Mouse (Mus musculus) heart, embryonic 16.5 days (tissue): ENCODE data around the gene Tmem175. TPM values are rescaled to one million over a fixed set of nuclear protein-coding genes. Genes with fewer than 3 reads are reported as not detected.
A peak's percentile ranks its signal among the peaks of the same experiment; 100 is the strongest.

Experiments used
- ATAC-seq: fragments of 200-750 bp; cut with Nextera tagmentation; replicated peaks from 2 replicates; pipeline ENCODE4 v1.8.0; 2017; ENCODE audit warnings: moderate number of reproducible peaks; ENCODE audit not compliant: insufficient read depth, low FRiP score; ENCODE audit errors: extremely low read depth
- H3K27ac ChIP-seq: fragments of 300-500 bp; sonication (generic); 2 replicates; pipeline ENCODE4 v1.5.1; 2014; ENCODE audit warnings: mild to moderate bottlenecking, low read length, control low read depth, moderate library complexity
- H3K27me3 ChIP-seq: fragments of 300-500 bp; sonication (generic); 2 replicates; pipeline ENCODE4 v1.6.1; 2014; ENCODE audit warnings: low read length, mixed read lengths; ENCODE audit not compliant: control insufficient read depth, insufficient read depth
- H3K36me3 ChIP-seq: fragments of 300-500 bp; sonication (generic); 2 replicates; pipeline ENCODE4 v1.6.1; 2014; ENCODE audit not compliant: control insufficient read depth, insufficient read depth
- H3K4me1 ChIP-seq: fragments of 300-500 bp; sonication (generic); 2 replicates; pipeline ENCODE4 v1.6.1; 2014; ENCODE audit warnings: low read length, mixed read lengths; ENCODE audit not compliant: control insufficient read depth, insufficient read depth
- H3K4me2 ChIP-seq: fragments of 300-500 bp; sonication (generic); 2 replicates; pipeline ENCODE4 v1.6.1; 2014; ENCODE audit warnings: low read depth, mild to moderate bottlenecking, control low read depth, low read length
- H3K4me3 ChIP-seq: fragments of 300-500 bp; sonication (generic); 2 replicates; pipeline ENCODE4 v1.5.1; 2014; ENCODE audit warnings: mild to moderate bottlenecking, control low read depth, low read length
- H3K9ac ChIP-seq: fragments of 300-500 bp; sonication (generic); 2 replicates; pipeline ENCODE4 v1.6.1; 2014; ENCODE audit warnings: low read length, control low read depth
- H3K9me3 ChIP-seq: fragments of 300-500 bp; sonication (generic); replicated peaks from 2 replicates; pipeline ENCODE4 v1.6.1; 2016; ENCODE audit warnings: low read length; ENCODE audit not compliant: control insufficient read depth
- WGBS: fragments of 180-500 bp; shearing (Covaris S2); extraction: QIAGEN DNeasy Blood & Tissue Kit; methylation state at CpG from one replicate; pipeline ENCODE4 v1.1.7; 2014; 5-methylcytosine and 5-hydroxymethylcytosine counted together
- polyA plus RNA-seq: library from polyadenylated mRNA; unstranded; fragments of >200 nt; fragmentation: Nextera tagmentation; extraction: Ambion mirVana; gene quantifications from 2 replicates; pipeline ENCODE4 v1.2.1, GENCODE M21; 2015

The Tmem175 gene
- polyA plus RNA-seq, 1 experiment from 2014 or later = 19.7 TPM

GRCm38 (mm10) chr5:108680871-108681270 is 51.3 kb downstream of the Tmem175 start:
- Histone ChIP-seq H3K4me1 (peaks cover 13% of the 10 kb centered on the region), H3K9me3 (no peaks in the 10 kb centered on the region), H3K27me3 (no peaks in the 10 kb centered on the region), H3K36me3 (no peaks in the 10 kb centered on the region), H3K4me2 (no peak overlapping the region), H3K9ac (no peak overlapping the region), H3K27ac (no peak overlapping the region), H3K4me3 (no peak overlapping the region)
- ATAC-seq = no peak
- WGBS = 92% methylated on average over 6 of the region's 6 CpGs

GRCm38 (mm10) chr5:108689091-108689490 is 59.5 kb downstream of the Tmem175 start:
- Histone ChIP-seq H3K4me3 (no peak overlapping the region), H3K27me3 (no peaks in the 10 kb centered on the region), H3K4me2 (no peak overlapping the region), H3K4me1 (peaks cover 9% of the 10 kb centered on the region), H3K9ac (no peak overlapping the region), H3K27ac (no peak overlapping the region), H3K9me3 (no peaks in the 10 kb centered on the region), H3K36me3 (no peaks in the 10 kb centered on the region)
- 74% methylated on average over 5 of the region's 5 CpGs for WGBS
- ATAC-seq = no peak

- H3K9me3 ChIP-seq = no peaks in the 10 kb centered on the region
- H3K4me1 ChIP-seq = peaks cover 9% of the 10 kb centered on the region
- H3K4me3 ChIP-seq = no peak overlapping the region
- H3K27me3 ChIP-seq = no peaks in the 10 kb centered on the region
- ATAC-seq = no peak
- WGBS = 62% methylated on average over 4 of the region's 4 CpGs
- H3K36me3 ChIP-seq = no peaks in the 10 kb centered on the region
- H3K27ac ChIP-seq = no peak overlapping the region
- no peak overlapping the region for H3K4me2 ChIP-seq
- no peak overlapping the region for H3K9ac ChIP-seq
These were observed 61.6 kb downstream of the Tmem175 start for GRCm38 (mm10) chr5:108691152-108691551.

GRCm38 (mm10) chr5:108692271-108692670 is 62.7 kb downstream of the Tmem175 start, which contains the start of gene Fgfrl1:
Gene Fgfrl1, plus strand, starts transcription at chr5:108692382.
- ATAC-seq = no peak
- Histone ChIP-seq H3K9ac (peak within 1 kb of the TSS; percentile 45; the same call in 1 of the 2 replicates), H3K4me2 (peak within 1 kb of the TSS; percentile 85), H3K4me3 (peak within 1 kb of the TSS; percentile 70), H3K27ac (no peak within 1 kb of the TSS), H3K9me3 (no peaks in the 10 kb centered on the region), H3K36me3 (no peaks in the 10 kb centered on the region), H3K27me3 (no peaks in the 10 kb centered on the region), H3K4me1 (peaks cover 12% of the 10 kb centered on the region)
- WGBS = 3% methylated on average over 17 of the region's 18 CpGs

- Histone ChIP-seq H3K9ac (peak overlapping the region; percentile 81), H3K4me2 (peak overlapping the region; percentile 85), H3K4me3 (peak overlapping the region; percentile 70), H3K27ac (peak overlapping the region; percentile 5; the same call in 1 of the 2 replicates), H3K27me3 (no peaks in the 10 kb centered on the region), H3K4me1 (peaks cover 15% of the 10 kb centered on the region), H3K9me3 (no peaks in the 10 kb centered on the region), H3K36me3 (no peaks in the 10 kb centered on the region)
- WGBS = under 1% methylated on average over 42 of the region's 43 CpGs
- peak; percentile 96 for ATAC-seq
These were observed 64.3 kb downstream of the Tmem175 start for GRCm38 (mm10) chr5:108693872-108694288.

- H3K9me3 ChIP-seq = no peaks in the 10 kb centered on the region
- H3K4me1 ChIP-seq = peaks cover 18% of the 10 kb centered on the region
- H3K27me3 ChIP-seq = no peaks in the 10 kb centered on the region
- no peaks in the 10 kb centered on the region for H3K36me3 ChIP-seq
- ATAC-seq = peak; percentile 62
- H3K27ac ChIP-seq = peak overlapping the region; percentile 5; the same call in 1 of the 2 replicates
- WGBS = under 1% methylated on average over 81 of the region's 99 CpGs
- H3K4me2 ChIP-seq = peak overlapping the region; percentile 85
- H3K9ac ChIP-seq = peak overlapping the region; percentile 80
- peak overlapping the region; percentile 70 for H3K4me3 ChIP-seq
These were observed 65.0 kb downstream of the Tmem175 start for GRCm38 (mm10) chr5:108694352-108695261.

GRCm38 (mm10) chr5:108695861-108696260 is 66.3 kb downstream of the Tmem175 start:
- 96% methylated on average over 10 of the region's 12 CpGs for WGBS
- Histone ChIP-seq H3K27me3 (no peaks in the 10 kb centered on the region), H3K27ac (no peak overlapping the region), H3K9me3 (no peaks in the 10 kb centered on the region), H3K9ac (no peak overlapping the region), H3K4me3 (no peak overlapping the region), H3K4me2 (no peak overlapping the region), H3K36me3 (no peaks in the 10 kb centered on the region), H3K4me1 (peaks cover 26% of the 10 kb centered on the region)
- ATAC-seq = no peak

- ATAC-seq = no peak
- Histone ChIP-seq H3K4me3 (no peak overlapping the region), H3K36me3 (no peaks in the 10 kb centered on the region), H3K27me3 (no peaks in the 10 kb centered on the region), H3K9ac (no peak overlapping the region), H3K4me2 (no peak overlapping the region), H3K4me1 (peaks cover 25% of the 10 kb centered on the region), H3K27ac (no peak overlapping the region), H3K9me3 (no peaks in the 10 kb centered on the region)
- 82% methylated on average over 3 of the region's 3 CpGs for WGBS
These were observed 67.0 kb downstream of the Tmem175 start for GRCm38 (mm10) chr5:108696542-108696941.

GRCm38 (mm10) chr5:108697341-108697753 is 67.8 kb downstream of the Tmem175 start:
- ATAC-seq = no peak
- H3K4me2 ChIP-seq = no peak overlapping the region
- peaks cover 22% of the 10 kb centered on the region for H3K4me1 ChIP-seq
- WGBS = 65% methylated on average over 4 of the region's 4 CpGs
- H3K9me3 ChIP-seq = no peaks in the 10 kb centered on the region
- H3K27ac ChIP-seq = no peak overlapping the region
- 0 out of 2 replicates have a peak overlapping the region, but pooled peaks have one; percentile 3 for H3K9ac ChIP-seq
- H3K4me3 ChIP-seq = no peak overlapping the region
- H3K27me3 ChIP-seq = no peaks in the 10 kb centered on the region
- no peaks in the 10 kb centered on the region for H3K36me3 ChIP-seq
